Mouse (Mus musculus) bone marrow macrophage, adult 2 months (primary cell): ENCODE data around the gene Tssk1. TPM values are rescaled to one million over a fixed set of nuclear protein-coding genes. Genes with fewer than 3 reads are reported as not detected.

Experiments used
- H3K27ac ChIP-seq: 2 replicates; pipeline ENCODE4 v1.5.1; 2012; ENCODE audit warnings: low read depth, low read length; ENCODE audit not compliant: insufficient read depth
- H3K4me1 ChIP-seq: 2 replicates; pipeline ENCODE4 v1.6.1; 2012; ENCODE audit warnings: low read length; ENCODE audit not compliant: control insufficient read depth, insufficient read depth
- H3K4me3 ChIP-seq: 2 replicates; pipeline ENCODE4 v1.5.1; 2012; ENCODE audit warnings: mild to moderate bottlenecking, low read length, moderate library complexity; ENCODE audit not compliant: insufficient read depth
- CTCF ChIP-seq: IDR thresholded peaks from 2 replicates; pipeline ENCODE4 v1.5.1; 2012; ENCODE audit warnings: low read depth, mild to moderate bottlenecking, low read length, moderate library complexity
- POLR2A ChIP-seq: IDR thresholded peaks from 2 replicates; pipeline ENCODE4 v1.6.1; 2012; ENCODE audit warnings: mild to moderate bottlenecking, low read depth, low read length, borderline replicate concordance
- polyA plus RNA-seq: library from polyadenylated mRNA; stranded (reverse); fragments of >200 nt; gene quantifications from 2 replicates; pipeline ENCODE4 v1.2.4, GENCODE M21; 2012; ENCODE audit not compliant: missing spikeins, insufficient read depth, insufficient read length

Tssk1 gene
- polyA plus RNA-seq, result not detected in 2 replicates

GRCm38 (mm10) chr16:17893923-17894322 is at the start of gene Tssk1:
TSS of gene Tssk1 (plus strand) at chr16:17894223.
- H3K4me3 ChIP-seq, result no peak within 1 kb of the TSS
- H3K4me1 ChIP-seq, result peaks cover 15% of the 10 kb centered on the region
- TF ChIP-seq POLR2A (no peak), CTCF (no peak)
- no peak within 1 kb of the TSS for H3K27ac ChIP-seq

GRCm38 (mm10) chr16:17848431-17848830 is 45.6 kb upstream of the Tssk1 start:
- Histone ChIP-seq H3K4me1 (no peaks in the 10 kb centered on the region), H3K27ac (no peak overlapping the region), H3K4me3 (no peak overlapping the region)
- TF ChIP-seq POLR2A (no peak), CTCF (no peak)

- Histone ChIP-seq H3K4me3 (no peak overlapping the region), H3K4me1 (no peaks in the 10 kb centered on the region), H3K27ac (no peak overlapping the region)
- TF ChIP-seq POLR2A, result no peak
- TF ChIP-seq CTCF, result peak; percentile 61; the same call in 1 of the 2 replicates
Measured at GRCm38 (mm10) chr16:17848928-17849327, 45.1 kb upstream of the Tssk1 start.

GRCm38 (mm10) chr16:17849486-17849885 is 44.5 kb upstream of the Tssk1 start:
- Histone ChIP-seq H3K27ac (no peak overlapping the region), H3K4me1 (no peaks in the 10 kb centered on the region), H3K4me3 (no peak overlapping the region)
- no peak for TF ChIP-seq POLR2A
- no peak for TF ChIP-seq CTCF

GRCm38 (mm10) chr16:17851331-17851730 is 42.7 kb upstream of the Tssk1 start:
- H3K4me1 ChIP-seq, result no peaks in the 10 kb centered on the region
- H3K27ac ChIP-seq, result no peak overlapping the region
- TF ChIP-seq CTCF (no peak), POLR2A (no peak)
- H3K4me3 ChIP-seq, result no peak overlapping the region

- H3K4me3 ChIP-seq, result no peak overlapping the region
- TF ChIP-seq CTCF (no peak), POLR2A (no peak)
- no peaks in the 10 kb centered on the region for H3K4me1 ChIP-seq
- no peak overlapping the region for H3K27ac ChIP-seq
Measured at GRCm38 (mm10) chr16:17851860-17852259, 42.2 kb upstream of the Tssk1 start.

- TF ChIP-seq POLR2A (no peak), CTCF (no peak)
- H3K4me1 ChIP-seq, result no peaks in the 10 kb centered on the region
- H3K27ac ChIP-seq, result no peak overlapping the region
- H3K4me3 ChIP-seq, result no peak overlapping the region
Measured at GRCm38 (mm10) chr16:17853263-17853662, 40.8 kb upstream of the Tssk1 start.

GRCm38 (mm10) chr16:17857157-17857556 is 36.9 kb upstream of the Tssk1 start:
- no peak overlapping the region for H3K27ac ChIP-seq
- no peak for TF ChIP-seq POLR2A
- no peak for TF ChIP-seq CTCF
- H3K4me3 ChIP-seq, result no peak overlapping the region
- H3K4me1 ChIP-seq, result no peaks in the 10 kb centered on the region

- no peak overlapping the region for H3K4me3 ChIP-seq
- no peak overlapping the region for H3K27ac ChIP-seq
- peak; percentile 34; the same call in 1 of the 2 replicates for TF ChIP-seq CTCF
- no peak for TF ChIP-seq POLR2A
- no peaks in the 10 kb centered on the region for H3K4me1 ChIP-seq
Measured at GRCm38 (mm10) chr16:17858592-17858991, 35.4 kb upstream of the Tssk1 start.

- Histone ChIP-seq H3K4me1 (peaks cover 5% of the 10 kb centered on the region), H3K27ac (no peak overlapping the region), H3K4me3 (no peak overlapping the region)
- TF ChIP-seq CTCF, result no peak
- no peak for TF ChIP-seq POLR2A
Measured at GRCm38 (mm10) chr16:17865293-17865692, 28.7 kb upstream of the Tssk1 start.

GRCm38 (mm10) chr16:17865770-17866169 is 28.3 kb upstream of the Tssk1 start:
- Histone ChIP-seq H3K4me1 (peaks cover 5% of the 10 kb centered on the region), H3K27ac (no peak overlapping the region), H3K4me3 (no peak overlapping the region)
- TF ChIP-seq CTCF, result no peak
- no peak for TF ChIP-seq POLR2A
